Mouse (Mus musculus) inflammation-experienced regulatory T-cells, adult 16 weeks (primary cell): ENCODE measurements around the gene Cd34. TPM values are rescaled to one million over a fixed set of nuclear protein-coding genes. Genes with fewer than 3 reads are reported as not detected.

Experiments
- polyA plus RNA-seq: library from polyadenylated mRNA; unstranded; fragments of 100-300 nt; shearing (Covaris generic); gene quantifications from one replicate; pipeline ENCODE4 v1.2.1, GENCODE M21; 2017

The Cd34 gene
- polyA plus RNA-seq = 0.50 TPM

DNA sequence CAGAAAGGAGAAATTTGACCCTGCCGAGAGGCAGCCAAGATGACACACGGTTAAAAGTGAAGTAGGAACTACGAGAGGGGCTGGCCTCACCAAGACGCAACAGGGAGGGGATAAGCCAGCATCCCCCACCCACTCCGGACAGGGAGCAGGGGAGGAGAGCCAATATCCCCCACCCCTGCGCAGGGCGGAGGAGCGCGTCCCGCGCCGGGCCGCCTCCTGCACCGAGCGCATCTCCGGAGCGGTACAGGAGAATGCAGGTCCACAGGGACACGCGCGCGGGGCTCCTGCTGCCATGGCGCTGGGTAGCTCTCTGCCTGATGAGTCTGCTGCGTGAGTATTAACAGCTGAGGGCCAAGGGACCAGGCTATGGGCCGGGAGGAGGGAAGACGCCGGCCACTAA lies at the start of gene Cd34:
Cd34 (plus strand) TSS at position 105 of the 400 bp plus-strand sequence.

Other genes starting within 250 kb of the Cd34 start
- gene Cd46, start 153.4 kb downstream of the Cd34 start, polyA plus RNA-seq = 4.0 TPM
- gene Cr1l, start 192.8 kb downstream of the Cd34 start, polyA plus RNA-seq = 205 TPM
- 5.1 TPM for gene Cr2, start 237.9 kb downstream of the Cd34 start, polyA plus RNA-seq